ENCODE assay signal across 8 mouse cellular contexts in genomic region chrX:102003632-102004315, GRCm38 (mm10).
DNase-seq lines count a peak whose midpoint lies in the region; ATAC-seq and TF ChIP-seq lines count a peak whose summit lies in the region.

No protein-coding gene starts in this region.

- no peak overlapping the region for H3K27ac ChIP-seq in lung, embryonic 14.5 days (ENCODE audit: low read depth)
- H3K27ac ChIP-seq in cortical plate, adult 2 months (ENCODE audit: insufficient read depth, low read length) = peak overlapping the region; percentile 80
- H3K27ac ChIP-seq in intestine, embryonic 14.5 days (ENCODE audit: low read depth) = no peak overlapping the region
- H3K27ac ChIP-seq in limb, embryonic 15.5 days = no peak overlapping the region
- no peak overlapping the region for H3K27ac ChIP-seq in stomach, postnatal 0 days (replicated peaks)

- no peaks in the 10 kb centered on the region for H3K4me1 ChIP-seq in lung, embryonic 14.5 days (ENCODE audit: insufficient read depth)
- H3K4me1 ChIP-seq in cortical plate, adult 2 months (ENCODE audit: control insufficient read depth, insufficient read depth, low read length) = peaks cover 4% of the 10 kb centered on the region; the same call in 1 of the 2 replicates
- H3K4me1 ChIP-seq in intestine, embryonic 14.5 days (replicated peaks; ENCODE audit: control insufficient read depth, insufficient read depth, low read length) = peaks cover 9% of the 10 kb centered on the region; the same call in 1 of the 2 replicates
- peaks cover 20% of the 10 kb centered on the region for H3K4me1 ChIP-seq in limb, embryonic 15.5 days
- H3K4me1 ChIP-seq in stomach, postnatal 0 days (replicated peaks; ENCODE audit: control insufficient read depth, insufficient read depth) = no peaks in the 10 kb centered on the region

- ATAC-seq in lung, embryonic 14.5 days (ENCODE audit: insufficient read depth) = peak; percentile 47
- peak; percentile 54; the same call in 1 of the 2 replicates for ATAC-seq in intestine, embryonic 14.5 days (replicated peaks; ENCODE audit: low FRiP score, low TSS enrichment, low read depth)
- ATAC-seq in limb, embryonic 15.5 days (ENCODE audit: insufficient number of reproducible peaks, low FRiP score, low TSS enrichment, low read depth) = peak; percentile 65; the same call in 1 of the 2 replicates
- ATAC-seq in stomach, postnatal 0 days (ENCODE audit: low FRiP score, low TSS enrichment) = peak; percentile 27; the same call in 1 of the 2 replicates
- ATAC-seq in megakaryocyte progenitor cell, adult 5-6 weeks (replicated peaks; ENCODE audit: poor library complexity) = no peak

- H3K9ac ChIP-seq in lung, embryonic 14.5 days = peak overlapping the region; percentile 32
- H3K9ac ChIP-seq in intestine, embryonic 14.5 days (ENCODE audit: low read length) = no peak overlapping the region
- no peak overlapping the region for H3K9ac ChIP-seq in limb, embryonic 15.5 days
- no peak overlapping the region for H3K9ac ChIP-seq in stomach, postnatal 0 days (ENCODE audit: low read length)

- no peaks in the 10 kb centered on the region for H3K36me3 ChIP-seq in lung, embryonic 14.5 days (ENCODE audit: insufficient read depth)
- no peaks in the 10 kb centered on the region for H3K36me3 ChIP-seq in intestine, embryonic 14.5 days (ENCODE audit: control insufficient read depth, insufficient read depth, low read length)
- H3K36me3 ChIP-seq in limb, embryonic 15.5 days = no peaks in the 10 kb centered on the region
- H3K36me3 ChIP-seq in stomach, postnatal 0 days (ENCODE audit: control insufficient read depth, insufficient read depth, low read length) = no peaks in the 10 kb centered on the region

- no peaks in the 10 kb centered on the region for H3K27me3 ChIP-seq in lung, embryonic 14.5 days (ENCODE audit: insufficient read depth, low read length)
- peaks cover 21% of the 10 kb centered on the region; the same call in 1 of the 2 replicates for H3K27me3 ChIP-seq in intestine, embryonic 14.5 days (replicated peaks; ENCODE audit: control insufficient read depth, insufficient read depth, low read length)
- H3K27me3 ChIP-seq in limb, embryonic 15.5 days = peaks cover 52% of the 10 kb centered on the region
- no peaks in the 10 kb centered on the region for H3K27me3 ChIP-seq in stomach, postnatal 0 days (ENCODE audit: control insufficient read depth, insufficient read depth, low read length)

- TF ChIP-seq POLR2A in cortical plate, adult 2 months (IDR thresholded peaks at IDR 0.05; ENCODE audit: extremely low read depth, insufficient read depth, low read length) = peak; percentile 65; the same call in 1 of the 2 replicates

- peak overlapping the region; percentile 60 for H3K4me2 ChIP-seq in lung, embryonic 14.5 days
- H3K4me2 ChIP-seq in intestine, embryonic 14.5 days (ENCODE audit: low read length) = peak overlapping the region; percentile 47
- peak overlapping the region; percentile 45 for H3K4me2 ChIP-seq in limb, embryonic 15.5 days
- peak overlapping the region; percentile 42 for H3K4me2 ChIP-seq in stomach, postnatal 0 days (replicated peaks; ENCODE audit: low read depth)

- 15% methylated on average over 20 of the region's 20 CpGs for WGBS in lung, embryonic 14.5 days
- WGBS in intestine, embryonic 14.5 days = 22% methylated on average over 20 of the region's 20 CpGs
- 18% methylated on average over 20 of the region's 20 CpGs for WGBS in limb, embryonic 15.5 days
- 27% methylated on average over 20 of the region's 20 CpGs for WGBS in stomach, postnatal 0 days

- peak; percentile 40 for TF ChIP-seq CTCF in lung, embryonic 14.5 days (IDR thresholded peaks at IDR 0.05; ENCODE audit: low read depth)
- no peak for TF ChIP-seq CTCF in cortical plate, adult 2 months (IDR thresholded peaks at IDR 0.05; ENCODE audit: extremely low read depth, insufficient read depth, low read length)
- TF ChIP-seq CTCF in stomach, postnatal 0 days (IDR thresholded peaks at IDR 0.05; ENCODE audit: low read depth) = peak; percentile 43

- no peaks in the 10 kb centered on the region for H3K9me3 ChIP-seq in lung, embryonic 14.5 days (ENCODE audit: low read depth, low read length)
- no peaks in the 10 kb centered on the region for H3K9me3 ChIP-seq in intestine, embryonic 14.5 days (ENCODE audit: control insufficient read depth, low read length)
- H3K9me3 ChIP-seq in limb, embryonic 15.5 days = no peaks in the 10 kb centered on the region
- H3K9me3 ChIP-seq in stomach, postnatal 0 days (ENCODE audit: control insufficient read depth, low read length) = no peaks in the 10 kb centered on the region

- no peak for TF ChIP-seq EP300 in stomach, postnatal 0 days (optimal IDR thresholded peaks at IDR 0.05)

- peak overlapping the region; percentile 22; the same call in 1 of the 2 replicates for H3K4me3 ChIP-seq in lung, embryonic 14.5 days (ENCODE audit: low read depth, low read length)
- peak overlapping the region; percentile 48 for H3K4me3 ChIP-seq in cortical plate, adult 2 months (ENCODE audit: insufficient read depth, low read length)
- H3K4me3 ChIP-seq in intestine, embryonic 14.5 days (ENCODE audit: low read depth, low read length) = peak overlapping the region; percentile 10
- H3K4me3 ChIP-seq in limb, embryonic 15.5 days = peak overlapping the region; percentile 19
- peak overlapping the region; percentile 19; the same call in 1 of the 2 replicates for H3K4me3 ChIP-seq in stomach, postnatal 0 days (ENCODE audit: low read depth, low read length)

- peak; percentile 52 for DNase-seq in lung, embryonic 14.5 days
- DNase-seq in lung, adult 18-20 months = no peak
- DNase-seq in intestine, embryonic 14.5 days (ENCODE audit: low spot score) = no peak
- DNase-seq in stomach, postnatal 0 days (ENCODE audit: low spot score) = peak; percentile 30
- no peak for DNase-seq in urinary bladder, postnatal 4 days (ENCODE audit: low spot score in 2 of 2)

Comparison
In these comparisons a context has a peak if more than half of its experiments do, and no peak if none do; other contexts are left out.
1. DNase-seq: peak in lung, embryonic 14.5 days (single experiment) and stomach, postnatal 0 days (single experiment); none in lung, adult 18-20 months (0 of 2), intestine, embryonic 14.5 days (single experiment) and urinary bladder, postnatal 4 days (0 of 2).
2. Peak in every context shown above with its lines, with median percentiles within 50 percentile points of each other: H3K4me2 ChIP-seq and H3K4me3 ChIP-seq.